Mouse (Mus musculus) erythroid progenitor cell, adult 5-6 weeks (primary cell): ENCODE measurements around the gene Kcng4. TPM values are rescaled to one million over a fixed set of nuclear protein-coding genes. Genes with fewer than 3 reads are reported as not detected.

ENCODE experiments used
- ATAC-seq: replicated peaks from 2 replicates; pipeline ENCODE4 v1.8.0; 2016; ENCODE audit warnings: moderate number of reproducible peaks, mild to moderate bottlenecking, moderate TSS enrichment, inconsistent platforms; ENCODE audit not compliant: poor library complexity, low FRiP score, severe bottlenecking
- total RNA-seq, 2 experiments: library from RNA; stranded (forward) in 1 of 2; stranded (reverse) in 1 of 2; fragments of 150-400 nt in 1 of 2; fragments of 186-747, 209-891 nt in 1 of 2; gene quantifications; 2 replicates each; pipeline versions ENCODE4 v1.2.3 to v1.2.4; 2015 to 2017; ENCODE audit warnings: low replicate concordance in 2 of 2

Gene Kcng4
- total RNA-seq, 2 experiments from 2014 or later: not detected

DNA sequence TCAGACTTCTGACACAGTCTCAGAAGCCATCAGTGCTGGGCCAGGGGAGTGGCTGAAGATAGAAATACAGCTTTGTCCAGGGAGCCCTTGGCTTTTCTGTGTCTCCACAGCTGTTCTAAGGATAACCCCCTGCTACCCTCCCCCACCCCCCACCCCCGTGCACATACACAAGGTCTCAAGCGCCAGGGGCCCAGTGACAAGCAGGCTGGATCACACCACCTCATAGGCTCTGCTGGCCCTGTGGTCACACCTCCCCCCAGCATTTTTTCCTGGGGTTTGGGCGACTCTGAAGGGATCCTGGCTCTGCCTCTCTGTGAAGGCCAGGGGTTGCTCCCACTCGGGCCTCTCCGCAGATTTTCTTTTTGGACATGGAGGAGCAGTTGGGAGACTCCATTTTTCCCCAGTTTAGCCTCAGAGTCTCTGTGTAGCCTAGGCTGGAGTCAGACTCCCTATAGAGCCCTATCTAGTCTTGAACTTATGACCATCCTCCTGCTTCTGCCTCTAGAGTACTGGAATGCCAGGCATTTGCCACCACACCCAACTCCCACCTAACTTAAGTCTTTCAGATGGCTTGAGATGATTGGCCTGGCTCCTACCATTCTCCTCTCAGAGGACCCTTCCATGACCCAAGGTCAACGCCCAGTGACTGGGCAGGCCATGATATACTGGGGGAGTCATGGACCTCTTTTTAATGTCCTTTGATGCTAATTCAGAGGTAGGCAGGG lies 15.2 kb downstream of the Kcng4 start:
- no peak for ATAC-seq

DNA sequence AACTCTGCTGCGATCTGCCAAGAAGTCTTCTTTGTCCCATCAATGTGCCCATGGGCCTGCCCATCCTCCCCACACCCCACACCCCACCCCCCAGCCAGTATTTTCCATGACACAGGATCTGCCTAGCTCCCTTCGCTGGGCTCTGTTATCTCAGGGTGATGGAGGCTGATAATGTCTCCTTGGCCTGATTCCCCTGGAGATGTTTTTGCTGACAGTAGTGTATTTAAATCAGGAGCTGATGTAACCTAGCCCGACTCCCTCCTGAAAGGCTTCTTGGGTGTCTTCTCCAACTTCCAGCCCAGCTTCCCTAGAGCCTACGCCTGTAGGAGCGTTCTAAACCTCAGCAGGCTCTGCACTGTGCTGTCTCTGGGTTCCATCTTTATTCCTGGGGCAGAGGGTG lies 16.6 kb downstream of the Kcng4 start:
- ATAC-seq: no peak

DNA sequence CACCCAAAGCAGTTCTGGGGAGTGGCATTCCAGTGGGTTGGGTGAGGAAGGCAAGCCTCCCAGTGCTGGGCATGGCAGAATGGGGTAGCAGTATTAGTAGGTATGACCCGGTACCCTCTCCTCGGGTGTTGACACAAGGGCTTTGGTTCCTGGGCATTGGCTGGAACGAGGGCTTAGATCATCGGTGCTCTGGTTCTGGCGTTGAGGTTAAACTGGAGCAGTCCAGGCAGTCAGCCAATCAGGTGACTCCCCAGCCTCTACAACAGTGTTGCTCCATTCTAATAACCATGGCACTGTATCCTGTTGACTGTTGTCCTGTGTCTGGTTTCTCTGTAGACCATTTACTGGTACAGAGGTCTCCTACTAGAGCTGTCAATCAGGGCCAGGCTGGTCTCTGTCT lies 17.9 kb downstream of the Kcng4 start:
- no peak for ATAC-seq

DNA sequence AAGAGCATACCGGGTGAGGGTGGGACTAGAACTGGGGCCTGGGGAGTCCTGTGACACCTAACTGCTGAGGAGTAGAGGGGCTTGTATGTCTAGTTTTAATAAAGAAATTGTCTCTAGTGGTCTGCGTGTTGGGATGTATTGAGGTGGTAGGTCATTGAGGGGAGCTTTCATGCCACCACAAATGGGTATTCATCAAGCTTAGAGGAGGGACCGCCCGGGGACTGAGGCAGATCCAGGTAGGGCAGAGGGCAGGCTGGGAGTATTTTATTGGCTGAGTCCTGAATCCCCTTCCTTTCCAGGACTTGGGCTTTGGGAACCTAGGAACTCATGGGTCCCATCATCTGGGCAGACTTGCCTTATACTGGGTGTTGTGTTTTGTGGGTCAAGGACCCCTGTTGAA lies 18.7 kb downstream of the Kcng4 start:
- no peak for ATAC-seq

DNA sequence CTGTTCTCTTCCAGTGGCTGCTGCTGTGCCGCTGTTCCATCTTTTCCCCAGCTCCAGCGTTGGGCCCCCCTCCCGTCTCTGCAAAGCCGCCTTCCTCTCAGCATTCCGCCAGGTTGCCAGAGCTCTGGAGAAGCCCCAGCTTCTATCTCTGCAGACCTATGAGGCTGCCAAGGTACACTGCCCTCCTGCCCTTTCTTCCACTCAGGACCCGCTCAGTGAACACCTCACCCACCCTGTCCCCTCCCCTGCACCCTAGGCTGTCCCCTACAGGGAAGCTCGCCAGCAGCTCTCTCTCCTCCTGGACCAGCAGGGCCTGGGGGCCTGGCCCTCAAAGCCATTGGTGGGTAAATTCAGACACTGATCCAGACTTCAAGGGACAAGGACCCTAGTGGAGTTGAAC lies 19.1 kb downstream of the Kcng4 start:
- ATAC-seq: no peak

DNA sequence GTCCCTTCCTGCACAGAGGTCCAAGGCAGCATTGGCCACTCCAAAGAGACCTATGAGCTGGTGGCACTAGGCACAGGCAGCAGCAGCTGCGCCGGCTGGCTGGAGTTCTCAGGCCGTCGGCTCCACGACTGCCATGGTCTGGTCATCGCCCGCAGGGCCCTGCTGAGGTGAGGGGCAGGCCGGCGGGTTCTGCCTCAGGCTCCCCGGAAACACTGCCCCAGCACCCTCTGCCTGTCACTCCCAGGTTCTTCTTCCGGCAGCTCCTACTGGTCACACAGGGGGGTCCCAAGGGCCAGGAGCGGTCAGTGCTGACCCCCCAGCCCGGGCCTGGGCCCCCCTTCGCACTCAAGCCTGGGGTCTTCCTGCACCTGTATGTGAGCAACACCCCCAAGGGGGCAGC lies 20.4 kb downstream of the Kcng4 start:
- no peak for ATAC-seq

DNA sequence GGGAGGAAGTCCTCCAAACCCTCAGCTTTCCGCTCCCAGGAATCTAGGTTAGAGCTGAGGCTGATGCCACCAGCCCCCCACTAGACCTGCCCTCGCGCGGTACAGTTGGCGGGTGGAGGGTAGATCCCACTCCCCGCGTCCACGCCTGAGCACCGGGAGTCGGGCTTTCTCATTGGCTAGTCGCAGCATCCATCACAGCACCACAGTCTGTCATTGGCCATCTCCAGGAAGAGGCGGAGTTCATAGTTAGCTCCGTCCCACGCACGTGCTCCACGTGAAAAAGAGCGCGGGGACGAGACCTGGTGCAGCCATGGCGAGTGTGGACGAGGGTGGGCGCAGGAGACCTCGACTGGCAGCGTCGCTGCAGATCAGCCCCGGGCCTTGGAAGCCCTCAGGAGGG lies 23.0 kb downstream of the Kcng4 start, which contains the start of gene Adad2:
Gene Adad2 (plus strand): TSS at position 277 of the 400 bp plus-strand sequence.
- ATAC-seq: no peak

DNA sequence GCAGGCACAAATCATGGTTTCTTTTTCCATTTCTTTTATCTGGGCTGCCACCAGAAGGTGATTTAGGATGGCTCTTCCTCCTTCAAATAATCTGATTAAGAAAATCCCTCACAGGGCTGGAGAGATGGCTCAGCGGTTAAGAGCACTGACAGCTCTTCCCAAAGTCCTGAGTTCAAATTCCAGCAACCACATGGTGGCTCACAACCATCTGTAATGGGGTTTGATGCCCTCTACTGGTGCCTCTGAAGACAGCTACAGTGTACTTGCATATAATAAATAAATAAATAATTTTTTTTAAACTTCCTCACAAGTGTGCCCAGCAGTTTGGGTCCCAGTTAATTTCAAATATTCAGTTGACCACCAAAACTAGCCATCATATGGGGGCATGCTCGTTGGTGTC lies 29.3 kb downstream of the Kcng4 start:
- no peak for ATAC-seq

DNA sequence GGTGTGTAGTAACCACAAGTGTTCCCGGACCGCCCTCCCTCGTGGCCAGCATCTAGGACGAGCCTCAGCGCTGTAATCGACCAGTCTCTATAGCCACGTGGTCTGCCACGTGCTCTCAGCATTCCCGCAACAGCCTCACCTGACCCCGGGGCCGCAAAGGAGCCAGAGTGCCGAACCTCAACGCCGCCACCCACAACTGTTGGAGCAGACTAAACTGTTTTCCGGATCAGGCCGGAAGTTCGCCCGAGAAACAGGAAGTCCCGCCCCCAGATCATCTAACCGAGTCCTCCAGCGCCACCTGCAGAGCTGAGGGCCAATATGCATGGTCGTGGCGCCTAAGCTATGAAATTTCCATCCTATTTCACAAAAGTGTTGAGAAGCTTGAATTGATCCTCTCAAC lies 30.5 kb downstream of the Kcng4 start, which contains the start of gene Taf1c:
Gene Taf1c (minus strand): TSS at position 227 of the 400 bp plus-strand sequence.
- ATAC-seq: peak; percentile 92

DNA sequence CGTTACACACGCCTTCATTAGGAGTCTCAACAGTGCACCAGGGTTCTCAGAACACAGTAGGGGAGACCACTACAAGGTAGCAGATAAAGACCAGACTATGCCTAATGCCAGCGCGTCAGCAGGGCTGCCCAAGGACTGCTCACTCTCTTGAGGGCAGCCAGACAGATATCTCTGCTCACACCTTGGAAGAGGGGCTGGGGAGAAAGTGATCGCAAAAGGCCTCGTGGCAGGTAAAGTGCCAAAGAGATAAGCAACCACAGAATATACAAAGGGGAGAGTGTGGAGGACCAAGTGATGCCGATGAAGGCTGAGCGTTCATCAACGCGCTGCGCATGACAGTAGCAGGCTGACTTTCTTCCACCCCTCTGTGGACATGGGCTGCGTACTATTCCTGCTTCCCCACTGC lies 31.1 kb downstream of the Kcng4 start:
- ATAC-seq: peak; percentile 50

DNA sequence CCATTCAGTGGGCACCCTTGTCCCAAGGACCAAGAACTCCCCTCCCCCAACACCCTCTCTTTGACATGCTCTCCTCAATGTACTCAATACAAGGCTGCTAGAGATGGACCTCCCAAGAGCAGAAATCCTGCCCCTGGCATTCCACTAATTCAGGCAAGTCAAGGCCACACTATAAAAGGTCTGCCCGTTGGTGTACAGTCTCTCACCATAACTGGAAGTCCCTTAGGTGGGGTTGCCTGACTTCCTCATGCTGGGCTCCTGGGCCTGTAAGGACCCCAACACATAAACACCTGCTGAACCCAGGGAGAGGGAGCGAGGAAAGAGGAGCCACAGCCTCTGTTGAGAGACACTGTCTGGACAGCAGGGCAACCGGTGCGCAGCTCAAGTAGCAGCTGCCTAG lies 31.7 kb downstream of the Kcng4 start:
- ATAC-seq: no peak

DNA sequence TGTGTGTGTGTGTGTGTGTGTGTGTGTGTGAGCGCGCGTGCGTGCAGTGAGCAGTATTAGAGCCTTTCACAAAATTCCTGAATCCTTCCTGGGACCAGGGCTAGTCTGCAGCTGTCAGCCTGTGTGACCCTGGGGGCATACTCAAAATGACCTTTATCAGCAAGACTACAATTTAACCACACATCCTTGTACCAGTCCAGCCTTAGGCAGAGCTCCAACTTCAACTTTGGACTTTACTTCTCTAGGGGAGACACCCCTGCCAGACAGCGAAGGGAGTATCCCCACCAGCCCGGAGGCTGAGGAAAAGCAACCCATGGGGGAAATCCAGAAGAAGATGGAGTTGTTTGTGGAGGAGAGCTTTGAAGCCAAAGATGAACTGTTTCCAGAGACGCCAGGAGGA lies 44.0 kb downstream of the Kcng4 start:
- no peak for ATAC-seq

DNA sequence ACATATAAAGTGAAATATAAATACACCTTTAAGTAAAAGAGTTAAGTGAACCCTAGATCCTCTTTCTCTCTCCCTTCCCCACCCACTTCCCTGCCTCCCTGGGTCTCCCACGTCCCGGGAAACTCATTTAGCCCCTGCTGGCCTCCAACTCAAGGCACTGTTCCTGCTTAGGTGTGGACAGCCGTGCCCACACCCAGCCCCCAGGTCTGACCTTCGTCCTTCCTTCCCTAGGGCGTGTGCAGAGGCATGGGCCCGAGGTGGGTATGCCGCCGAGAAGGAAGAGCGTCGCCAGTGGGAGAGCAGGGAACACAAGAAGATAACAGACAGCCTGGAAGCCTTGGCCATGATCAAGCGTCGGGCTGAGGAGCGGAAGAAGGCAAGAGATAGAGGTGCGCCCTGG lies 45.1 kb downstream of the Kcng4 start:
- no peak for ATAC-seq

DNA sequence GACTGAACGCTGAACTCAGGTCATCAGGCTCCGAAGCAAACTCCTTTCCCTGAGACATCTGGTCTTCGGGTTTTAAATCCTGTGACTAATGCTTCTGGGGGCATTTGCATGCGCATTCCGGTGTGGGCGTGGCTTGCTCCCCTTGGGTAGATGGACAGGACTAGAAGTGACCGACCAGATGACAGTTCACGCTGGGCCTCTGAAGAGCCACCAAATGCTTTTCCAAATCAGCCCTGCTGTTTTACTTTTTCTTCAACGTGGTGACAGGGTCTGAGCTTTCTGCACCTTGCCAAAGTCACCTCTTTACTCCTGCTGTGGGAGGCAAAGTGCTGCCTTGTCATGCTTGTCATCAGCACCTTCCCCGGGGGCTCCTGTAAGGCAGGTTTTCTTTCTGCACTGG lies 46.6 kb downstream of the Kcng4 start:
- no peak for ATAC-seq

DNA sequence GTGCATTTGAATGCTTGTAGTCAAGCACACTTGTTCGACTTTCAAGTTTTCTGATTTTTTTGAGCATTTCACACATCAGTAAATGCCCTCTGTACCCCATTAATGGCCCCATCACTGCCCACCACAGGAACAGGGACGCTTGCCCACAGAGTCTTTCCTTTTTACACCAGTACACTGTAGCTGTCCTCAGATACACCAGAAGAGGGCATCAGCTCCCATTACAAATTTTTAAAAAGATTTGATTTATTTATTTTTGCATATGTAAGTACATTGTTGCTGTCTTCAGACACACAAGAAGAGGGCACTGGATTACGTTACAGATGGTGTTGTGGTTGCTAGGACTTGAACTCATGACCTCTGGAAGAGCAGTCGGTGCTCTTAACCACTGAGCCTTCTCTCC lies 47.2 kb downstream of the Kcng4 start:
- no peak for ATAC-seq

DNA sequence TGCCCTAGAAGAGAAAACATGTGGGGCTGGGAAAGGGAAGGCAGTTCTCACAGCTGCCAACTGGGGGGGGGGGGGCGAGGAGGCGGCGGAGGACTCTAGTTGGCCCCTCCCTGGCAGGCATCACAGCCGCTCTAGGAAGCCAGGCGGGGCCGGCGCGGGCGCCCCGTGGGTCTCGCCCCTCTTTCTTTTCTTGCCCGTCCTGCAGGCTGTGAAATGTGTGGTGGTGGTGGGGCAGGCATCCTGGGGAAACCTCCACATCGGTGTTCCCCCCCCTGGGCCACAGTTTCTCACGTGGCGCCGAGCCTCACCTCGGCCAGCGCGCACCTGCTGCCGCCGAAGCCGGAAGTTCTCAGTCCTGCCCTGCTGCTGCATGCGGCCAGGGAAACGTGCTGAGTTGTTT lies 49.6 kb downstream of the Kcng4 start:
- ATAC-seq: peak; percentile 78

DNA sequence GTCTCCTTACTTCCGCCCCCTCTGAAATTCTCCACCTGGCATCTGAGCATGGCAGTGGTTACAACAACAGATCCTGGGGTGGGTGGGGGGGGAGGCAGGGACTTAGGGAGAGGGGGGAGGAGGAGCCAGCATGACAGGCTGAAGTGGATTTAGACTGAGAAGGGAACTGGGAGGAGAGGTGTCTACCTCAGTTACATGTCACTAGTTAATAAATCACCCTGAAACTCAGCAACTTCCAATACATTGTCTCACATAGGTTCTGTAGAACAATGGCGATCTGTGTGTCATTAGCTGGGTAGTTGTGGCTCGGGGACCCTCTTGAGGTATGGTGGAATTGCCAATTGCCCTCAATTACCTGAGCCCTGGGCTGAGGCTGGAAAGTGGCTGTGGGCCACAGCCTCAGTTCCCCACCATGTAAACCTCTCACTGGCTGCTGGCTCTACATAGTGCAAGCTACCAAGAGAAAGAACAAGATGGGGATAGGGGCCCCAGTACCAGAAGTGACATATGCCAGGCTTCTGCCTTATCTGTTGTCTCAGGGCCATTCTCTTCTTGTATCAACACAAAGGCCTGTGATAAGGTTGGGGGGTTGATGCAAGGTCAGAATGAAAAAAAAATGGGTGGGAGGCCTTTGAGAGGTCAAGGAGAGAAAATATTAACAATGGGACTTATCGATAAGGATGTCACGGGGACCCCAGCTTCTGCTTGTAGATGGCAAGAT lies 54.9 kb downstream of the Kcng4 start:
- ATAC-seq: no peak

DNA sequence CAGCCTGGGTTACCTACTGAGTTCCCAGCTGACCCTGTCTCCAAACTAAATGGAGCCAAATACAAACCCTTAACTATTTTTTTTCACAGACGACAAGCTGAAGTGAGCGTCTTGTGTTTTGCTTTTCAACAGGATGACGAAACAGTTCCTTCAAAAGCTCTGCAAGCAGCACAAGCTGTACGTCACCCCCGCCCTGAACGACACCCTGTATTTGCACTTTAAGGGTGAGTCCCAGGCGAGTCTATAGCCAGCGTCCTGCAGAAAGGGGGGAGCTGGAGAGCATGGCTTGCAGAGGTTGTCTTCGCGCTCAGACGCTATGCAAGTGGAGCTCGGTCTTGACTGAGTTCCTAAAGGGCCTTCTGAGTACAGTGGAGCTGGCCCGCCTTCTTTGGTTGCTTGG lies 56.4 kb downstream of the Kcng4 start:
- ATAC-seq: no peak

DNA sequence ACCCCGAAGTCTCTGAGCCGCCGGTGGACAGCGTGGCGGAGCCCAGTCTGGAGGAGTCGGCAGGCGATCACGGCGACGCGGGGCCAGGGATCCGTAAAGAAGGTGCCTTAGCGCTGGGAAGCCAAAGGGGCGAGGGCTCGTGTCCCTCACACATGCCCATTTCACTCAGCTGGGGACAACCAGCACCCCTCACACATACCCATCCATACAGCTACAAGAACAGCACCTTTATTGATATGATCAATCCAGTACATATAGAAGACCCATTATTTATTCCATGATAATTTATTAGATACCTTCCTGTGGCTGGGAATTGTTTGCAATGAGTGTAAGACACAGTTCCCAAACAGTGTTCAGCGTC lies 60.1 kb downstream of the Kcng4 start:
- ATAC-seq: no peak; the same call in 1 of the 2 replicates

DNA sequence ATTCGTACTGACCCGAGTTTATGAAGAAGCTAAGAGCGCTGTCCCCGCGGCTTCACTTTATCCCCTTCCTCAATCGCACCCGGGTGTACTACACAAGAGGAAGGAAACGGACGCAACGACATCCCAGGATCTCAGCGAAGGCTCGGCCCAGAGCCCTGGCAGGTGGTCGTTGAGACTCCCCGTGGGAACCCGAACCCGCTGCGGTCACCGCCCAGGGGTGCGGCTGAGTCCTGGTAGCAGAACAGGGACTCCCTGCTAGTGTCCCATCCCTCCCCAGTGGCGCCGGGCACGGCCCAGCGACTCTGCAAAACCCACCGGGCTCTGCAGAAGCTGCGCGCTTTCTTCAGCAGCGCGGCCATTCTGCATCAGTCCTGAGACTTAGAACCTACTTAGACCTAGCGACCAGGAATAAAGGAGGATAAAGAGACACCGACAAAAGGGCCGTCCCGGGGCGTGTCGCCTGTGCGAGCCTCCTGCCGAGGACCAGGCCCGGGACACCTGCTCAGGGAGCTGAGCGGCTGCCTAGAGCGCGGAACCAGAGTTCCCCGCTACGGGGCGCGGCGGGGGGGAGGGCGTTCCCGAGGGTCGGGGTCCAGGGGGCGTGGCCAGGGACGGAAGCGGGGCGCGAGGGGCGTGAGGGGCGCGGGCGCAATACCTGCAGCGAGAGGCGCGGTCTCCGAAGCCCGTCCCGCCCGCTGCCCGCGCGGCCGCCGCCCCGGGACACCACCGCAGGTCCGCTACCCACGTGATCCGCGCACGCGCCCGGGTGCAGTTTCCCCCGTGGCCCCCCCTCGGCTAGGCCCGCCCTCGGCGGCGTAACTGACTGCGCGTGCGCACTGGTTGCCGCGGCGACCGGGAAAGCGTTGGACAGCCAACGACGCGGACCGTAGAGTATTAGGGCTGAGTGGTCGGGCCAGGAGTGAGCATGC lies 60.8 kb downstream of the Kcng4 start, which contains the start of the genes Hsdl1 and Dnaaf1:
Gene Hsdl1 (minus strand): TSS at position 747 of the 929 bp plus-strand sequence.
Gene Dnaaf1 (plus strand): TSS at position 799 of the 929 bp plus-strand sequence.
- ATAC-seq: peak; percentile 86
